Mouse (Mus musculus): ENCODE results near the gene Sap18b. TPM values are rescaled to one million over a fixed set of nuclear protein-coding genes. Genes with fewer than 3 reads are reported as not detected.
"Not testable (repeated sequence)": the region's sequence is repeated elsewhere in the genome, so short reads cannot be mapped to it uniquely, and the experiment has no call there.

The Sap18b gene
- 348 and 354 TPM in 2 replicates for polyA plus RNA-seq (2016; fragmentation: Nextera tagmentation; extraction: Ambion mirVana)

GRCm38 (mm10) chr8:95825162-95825561 lies at the start of gene Sap18b:
Sap18b (plus strand) TSS chr8:95825346.
- H3K9me3 ChIP-seq (replicated peaks); H3K4me3 ChIP-seq; H3K4me2 ChIP-seq; H3K9ac ChIP-seq; H3K36me3 ChIP-seq; H3K27ac ChIP-seq; ATAC-seq; H3K4me1 ChIP-seq: not testable (repeated sequence)
- H3K27me3 ChIP-seq (replicated peaks) = peaks cover 10% of the 10 kb centered on the region; the same call in 1 of the 2 replicates
- 32% methylated on average over 25 of the region's 25 CpGs for WGBS (ENCODE audit: insufficient replicate concordance)

- Histone ChIP-seq H3K4me1 (no peaks in the 10 kb centered on the region), H3K9ac (no peak overlapping the region), H3K27me3 (replicated peaks) (no peaks in the 10 kb centered on the region), H3K27ac (no peak overlapping the region), H3K4me2 (no peak overlapping the region), H3K9me3 (replicated peaks) (no peaks in the 10 kb centered on the region; the same call in 1 of the 2 replicates), H3K4me3 (no peak overlapping the region), H3K36me3 (peaks cover 84% of the 10 kb centered on the region)
- WGBS (ENCODE audit: insufficient replicate concordance) = 92% methylated on average over 3 of the region's 3 CpGs
- no peak for ATAC-seq
Measured at GRCm38 (mm10) chr8:95781085-95781484, 44.1 kb upstream of the Sap18b start.

- ATAC-seq = no peak
- Histone ChIP-seq H3K4me2 (no peak overlapping the region), H3K27ac (no peak overlapping the region), H3K9ac (no peak overlapping the region), H3K4me3 (no peak overlapping the region), H3K27me3 (replicated peaks) (no peaks in the 10 kb centered on the region), H3K9me3 (replicated peaks) (no peaks in the 10 kb centered on the region; the same call in 1 of the 2 replicates), H3K36me3 (peaks cover 85% of the 10 kb centered on the region), H3K4me1 (no peaks in the 10 kb centered on the region)
- WGBS (ENCODE audit: insufficient replicate concordance) = 88% methylated on average over 2 of the region's 2 CpGs
Measured at GRCm38 (mm10) chr8:95781775-95782174, 43.4 kb upstream of the Sap18b start.

DNA sequence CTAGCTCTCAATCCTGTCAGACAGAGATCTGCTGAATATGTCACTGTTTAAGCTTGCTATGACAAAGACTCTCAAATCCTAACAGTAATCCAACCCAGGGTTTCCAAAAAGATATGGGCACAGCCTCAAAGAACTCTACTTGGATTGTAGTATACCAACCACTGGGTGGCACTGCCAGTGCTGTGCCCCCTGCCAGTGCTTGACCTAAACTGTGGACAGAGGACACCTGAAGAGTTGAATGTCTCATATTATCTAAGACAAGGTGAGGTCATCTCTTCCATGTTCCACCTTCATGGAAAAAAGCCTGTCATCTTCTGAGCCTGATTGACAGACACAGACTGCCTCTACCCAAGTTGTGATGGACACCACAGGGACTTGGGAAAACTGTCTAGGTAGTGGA lies 42.5 kb upstream of the Sap18b start:
- no peak overlapping the region for H3K9ac ChIP-seq
- no peak overlapping the region for H3K4me3 ChIP-seq
- peaks cover 86% of the 10 kb centered on the region for H3K36me3 ChIP-seq
- H3K4me1 ChIP-seq = no peaks in the 10 kb centered on the region
- ATAC-seq = no peak
- H3K9me3 ChIP-seq (replicated peaks) = no peaks in the 10 kb centered on the region; the same call in 1 of the 2 replicates
- H3K27me3 ChIP-seq (replicated peaks) = no peaks in the 10 kb centered on the region
- no peak overlapping the region for H3K27ac ChIP-seq
- H3K4me2 ChIP-seq = no peak overlapping the region

DNA sequence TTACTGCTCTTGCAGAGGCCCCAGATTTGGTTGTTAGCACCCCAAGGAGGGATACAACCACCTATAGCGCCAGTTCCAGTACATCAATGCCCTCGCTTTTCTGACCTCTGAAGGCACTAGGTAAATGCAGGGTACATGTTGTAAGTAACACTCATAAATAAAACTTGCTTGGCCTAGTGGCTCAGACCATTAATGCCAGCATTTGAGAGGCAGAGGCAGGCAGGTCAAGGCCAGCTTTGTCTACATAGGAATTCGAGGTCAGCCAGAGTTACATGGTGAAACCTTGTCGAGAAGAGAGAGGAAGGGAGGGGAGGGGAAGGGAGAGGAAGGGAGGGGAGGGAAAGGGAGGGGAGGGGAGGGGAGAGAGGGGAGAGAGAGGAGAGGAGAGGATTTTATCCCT lies 39.6 kb upstream of the Sap18b start:
- no peak for ATAC-seq
- Histone ChIP-seq H3K4me2 (no peak overlapping the region), H3K4me3 (no peak overlapping the region), H3K27me3 (replicated peaks) (no peaks in the 10 kb centered on the region), H3K9ac (no peak overlapping the region), H3K36me3 (peaks cover 90% of the 10 kb centered on the region), H3K4me1 (no peaks in the 10 kb centered on the region), H3K9me3 (replicated peaks) (no peaks in the 10 kb centered on the region), H3K27ac (no peak overlapping the region)
- WGBS (ENCODE audit: insufficient replicate concordance) = 90% methylated on average over 3 of the region's 4 CpGs

GRCm38 (mm10) chr8:95795333-95796061 lies 29.6 kb upstream of the Sap18b start:
- ATAC-seq; H3K4me3 ChIP-seq; H3K27ac ChIP-seq; H3K9ac ChIP-seq; H3K9me3 ChIP-seq (replicated peaks); H3K4me2 ChIP-seq; H3K27me3 ChIP-seq (replicated peaks): not testable (repeated sequence)
- Histone ChIP-seq H3K4me1 (peaks cover 14% of the 10 kb centered on the region), H3K36me3 (peaks cover 66% of the 10 kb centered on the region)
- 76% methylated on average over 5 of the region's 5 CpGs for WGBS (ENCODE audit: insufficient replicate concordance)

GRCm38 (mm10) chr8:95799117-95799516 lies 26.0 kb upstream of the Sap18b start:
- ATAC-seq = no peak
- no peaks in the 10 kb centered on the region for H3K9me3 ChIP-seq (replicated peaks)
- H3K4me1 ChIP-seq = peaks cover 45% of the 10 kb centered on the region
- no peak overlapping the region for H3K27ac ChIP-seq
- peaks cover 73% of the 10 kb centered on the region for H3K36me3 ChIP-seq
- WGBS (ENCODE audit: insufficient replicate concordance) = 91% methylated on average over 6 of the region's 6 CpGs
- no peak overlapping the region for H3K9ac ChIP-seq
- no peaks in the 10 kb centered on the region for H3K27me3 ChIP-seq (replicated peaks)
- H3K4me3 ChIP-seq = no peak overlapping the region
- H3K4me2 ChIP-seq = no peak overlapping the region

DNA sequence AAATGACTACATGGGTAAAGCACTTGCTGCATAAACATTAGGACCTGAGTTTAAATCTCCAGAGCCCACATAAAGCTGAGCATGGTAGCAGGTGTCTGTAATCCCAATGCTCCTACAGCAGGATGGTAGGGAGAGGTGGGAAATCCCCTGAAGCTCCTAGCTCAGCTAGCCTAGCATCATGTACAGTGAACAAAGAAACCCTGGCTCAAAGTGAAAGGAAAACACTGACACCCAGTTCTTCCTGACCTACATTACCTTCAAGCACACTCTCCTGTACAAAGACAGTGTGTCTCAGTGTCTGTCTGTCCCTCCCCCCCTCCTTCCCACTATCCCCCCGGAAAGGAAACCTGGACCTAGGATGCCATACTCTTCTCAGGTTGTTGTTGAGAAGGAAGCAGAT lies 25.3 kb upstream of the Sap18b start:
- H3K9me3 ChIP-seq (replicated peaks) = no peaks in the 10 kb centered on the region
- ATAC-seq = no peak
- no peak overlapping the region for H3K9ac ChIP-seq
- peaks cover 81% of the 10 kb centered on the region for H3K36me3 ChIP-seq
- peaks cover 53% of the 10 kb centered on the region for H3K4me1 ChIP-seq
- no peaks in the 10 kb centered on the region for H3K27me3 ChIP-seq (replicated peaks)
- no peak overlapping the region for H3K27ac ChIP-seq
- no peak overlapping the region for H3K4me3 ChIP-seq
- WGBS (ENCODE audit: insufficient replicate concordance) = 58% methylated on average over 1 of the region's 1 CpGs
- no peak overlapping the region for H3K4me2 ChIP-seq

DNA sequence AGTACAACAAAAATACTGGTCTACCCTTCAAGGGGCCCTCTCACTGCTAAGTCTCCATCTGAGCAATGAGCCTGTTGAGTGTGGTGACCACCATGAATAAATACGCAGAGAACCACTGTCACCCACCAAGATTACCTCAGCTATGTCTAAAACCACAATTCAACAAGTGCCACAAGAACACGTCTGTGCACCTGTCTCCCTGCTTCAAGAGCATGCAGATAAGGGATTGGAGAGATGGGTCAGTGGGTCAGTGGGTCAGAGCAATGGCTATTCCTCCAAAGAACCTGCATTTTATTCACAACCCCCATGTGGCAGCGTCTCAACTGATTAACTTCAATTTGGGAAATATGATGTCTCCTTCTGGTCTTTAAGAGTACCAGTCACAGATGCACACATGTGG lies 24.8 kb upstream of the Sap18b start:
- H3K36me3 ChIP-seq = peaks cover 85% of the 10 kb centered on the region
- H3K4me2 ChIP-seq = no peak overlapping the region
- H3K4me3 ChIP-seq = no peak overlapping the region
- ATAC-seq = no peak
- H3K9ac ChIP-seq = no peak overlapping the region
- no peaks in the 10 kb centered on the region for H3K9me3 ChIP-seq (replicated peaks)
- peaks cover 57% of the 10 kb centered on the region for H3K4me1 ChIP-seq
- no peaks in the 10 kb centered on the region for H3K27me3 ChIP-seq (replicated peaks)
- 67% methylated on average over 3 of the region's 3 CpGs for WGBS (ENCODE audit: insufficient replicate concordance)
- H3K27ac ChIP-seq = no peak overlapping the region

- no peak overlapping the region for H3K9ac ChIP-seq
- H3K27ac ChIP-seq = no peak overlapping the region
- H3K4me1 ChIP-seq = peaks cover 68% of the 10 kb centered on the region
- no peak for ATAC-seq
- peaks cover 80% of the 10 kb centered on the region for H3K36me3 ChIP-seq
- no peaks in the 10 kb centered on the region for H3K27me3 ChIP-seq (replicated peaks)
- H3K9me3 ChIP-seq (replicated peaks) = no peaks in the 10 kb centered on the region
- WGBS (ENCODE audit: insufficient replicate concordance) = 79% methylated on average over 1 of the region's 1 CpGs
- H3K4me3 ChIP-seq = no peak overlapping the region
- no peak overlapping the region for H3K4me2 ChIP-seq
Measured at GRCm38 (mm10) chr8:95801476-95802064, 23.6 kb upstream of the Sap18b start.

DNA sequence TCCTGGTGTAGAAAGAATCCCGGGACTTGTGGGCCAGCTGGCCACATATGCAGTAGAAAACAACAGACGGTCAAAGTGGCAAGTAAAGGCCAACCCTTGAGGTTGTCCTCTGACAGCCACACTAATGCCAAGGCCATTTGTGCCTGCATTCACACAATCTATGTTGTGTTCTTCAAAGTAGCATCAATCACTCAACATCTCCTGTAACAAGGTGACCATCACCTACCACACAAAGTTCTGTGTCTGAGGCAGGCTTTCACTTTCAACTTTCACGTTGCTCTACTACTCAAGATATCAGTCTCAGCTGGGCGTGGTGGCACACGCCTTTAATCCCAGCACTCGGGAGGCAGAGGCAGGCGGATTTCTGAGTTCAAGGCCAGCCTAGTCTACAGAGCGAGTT lies 22.9 kb upstream of the Sap18b start:
- no peak overlapping the region for H3K27ac ChIP-seq
- 60% methylated on average over 8 of the region's 8 CpGs for WGBS (ENCODE audit: insufficient replicate concordance)
- H3K4me2 ChIP-seq = no peak overlapping the region
- no peak overlapping the region for H3K4me3 ChIP-seq
- H3K9ac ChIP-seq = no peak overlapping the region
- no peak for ATAC-seq
- peaks cover 73% of the 10 kb centered on the region for H3K36me3 ChIP-seq
- no peaks in the 10 kb centered on the region for H3K27me3 ChIP-seq (replicated peaks)
- no peaks in the 10 kb centered on the region for H3K9me3 ChIP-seq (replicated peaks)
- H3K4me1 ChIP-seq = peaks cover 68% of the 10 kb centered on the region

- ATAC-seq = no peak
- Histone ChIP-seq H3K9ac (peak overlapping the region; percentile 98), H3K4me1 (peaks cover 63% of the 10 kb centered on the region), H3K36me3 (peaks cover 47% of the 10 kb centered on the region), H3K4me2 (peak overlapping the region; percentile 95), H3K27me3 (replicated peaks) (no peaks in the 10 kb centered on the region), H3K9me3 (replicated peaks) (no peaks in the 10 kb centered on the region), H3K4me3 (peak overlapping the region; percentile 98), H3K27ac (peak overlapping the region; percentile 92; the same call in 1 of the 2 replicates)
- 49% methylated on average over 2 of the region's 2 CpGs for WGBS (ENCODE audit: insufficient replicate concordance)
Measured at GRCm38 (mm10) chr8:95805482-95805881, 19.7 kb upstream of the Sap18b start.

Measured in liver, embryonic 12.5 days (tissue).